21 mouse cellular contexts compared by ENCODE assay signal in genomic region chr7:125826887-125827286, GRCm38 (mm10).
DNase-seq lines count a peak whose midpoint lies in the region; ATAC-seq and TF ChIP-seq lines count a peak whose summit lies in the region.
"Had no signal": no experiment of that assay in that cellular context is flagged by ENCODE, and none has a peak within 500 bp of the region (broad histone marks: within the 10 kb centered on the region; RNA-seq: fewer than 3 reads in every experiment).

No protein-coding gene starts in this region.

- no peaks in the 10 kb centered on the region for H3K36me3 ChIP-seq in heart, postnatal 0 days (replicated peaks; ENCODE audit: control insufficient read depth, insufficient read depth, low read length)
- H3K36me3 ChIP-seq in embryonic facial prominence, embryonic 14.5 days (ENCODE audit: control insufficient read depth, insufficient read depth, low read length) = no peaks in the 10 kb centered on the region
- H3K36me3 ChIP-seq: hindbrain, embryonic 15.5 days; liver, embryonic 15.5 days had no signal

- peak overlapping the region; percentile 12; the same call in 1 of the 2 replicates for H3K27ac ChIP-seq in heart, postnatal 0 days (ENCODE audit: low read depth)
- H3K27ac ChIP-seq in embryonic facial prominence, embryonic 14.5 days (replicated peaks; ENCODE audit: low read depth, low read length) = 0 out of 2 replicates have a peak overlapping the region, but pooled peaks have one; percentile 7
- H3K27ac ChIP-seq: hindbrain, embryonic 15.5 days; left cerebral cortex, adult 2 months; liver, embryonic 15.5 days; neural tube, embryonic 15.5 days had no signal

- H3K4me3 ChIP-seq in heart, postnatal 0 days (ENCODE audit: low read depth, low read length) = no peak overlapping the region
- H3K4me3 ChIP-seq in embryonic facial prominence, embryonic 14.5 days (ENCODE audit: low read depth, low read length) = no peak overlapping the region
- H3K4me3 ChIP-seq: hindbrain, embryonic 15.5 days; left cerebral cortex, adult 2 months; limb, embryonic 12.5 days; liver, embryonic 15.5 days; myocyte; neural tube, embryonic 15.5 days had no signal

- 59% methylated on average over 3 of the region's 3 CpGs for WGBS in heart, postnatal 0 days
- 46% methylated on average over 3 of the region's 3 CpGs for WGBS in embryonic facial prominence, embryonic 14.5 days

- H3K4me2 ChIP-seq in heart, postnatal 0 days (ENCODE audit: low read depth, low read length) = no peak overlapping the region
- no peak overlapping the region for H3K4me2 ChIP-seq in embryonic facial prominence, embryonic 14.5 days (ENCODE audit: low read depth, low read length)
- H3K4me2 ChIP-seq: hindbrain, embryonic 15.5 days; limb, embryonic 12.5 days; liver, embryonic 15.5 days; neural tube, embryonic 15.5 days had no signal

- no peaks in the 10 kb centered on the region for H3K27me3 ChIP-seq in heart, postnatal 0 days (ENCODE audit: control insufficient read depth, insufficient read depth, low read length)
- H3K27me3 ChIP-seq in embryonic facial prominence, embryonic 14.5 days (replicated peaks; ENCODE audit: control insufficient read depth, insufficient read depth, low read length) = no peaks in the 10 kb centered on the region
- H3K27me3 ChIP-seq: hindbrain, embryonic 15.5 days; limb, embryonic 12.5 days; liver, embryonic 15.5 days; neural tube, embryonic 15.5 days had no signal

- peak; percentile 18 for DNase-seq in adrenal gland, adult 8-10 months
- no peak for DNase-seq in adrenal gland, postnatal 4 days (ENCODE audit: low spot score in 2 of 2)
- no peak for DNase-seq in heart, postnatal 0 days (ENCODE audit: low spot score)
- no peak for DNase-seq in heart, adult 11 months
- peak; percentile 51 for DNase-seq in Muller cell, postnatal 12 days (ENCODE audit: inconsistent ontology term)
- peak; percentile 58 for DNase-seq in embryonic facial prominence, embryonic 14.5 days (ENCODE audit: low spot score)
- DNase-seq in urinary bladder, postnatal 36 days (ENCODE audit: low spot score in 2 of 2) = no peak
- no peak for DNase-seq in thymus, adult 18-20 months
- DNase-seq: cerebellum, adult 18-20 months; cerebellum, postnatal 36 days; gastrocnemius, postnatal 36 days; heart, postnatal 14 days; midbrain, embryonic 14.5 days; thymus, postnatal 4 days had no signal

- ATAC-seq in heart, postnatal 0 days (ENCODE audit: insufficient read depth, low read depth) = no peak
- ATAC-seq in embryonic facial prominence, embryonic 14.5 days (ENCODE audit: low read depth) = no peak
- ATAC-seq: intestine, embryonic 16.5 days had no signal

- TF ChIP-seq EP300 in heart, postnatal 0 days (IDR thresholded peaks at IDR 0.05; ENCODE audit: low read depth) = no peak

- H3K9me3 ChIP-seq in heart, postnatal 0 days (replicated peaks; ENCODE audit: control insufficient read depth, low read length) = no peaks in the 10 kb centered on the region
- H3K9me3 ChIP-seq in embryonic facial prominence, embryonic 14.5 days (ENCODE audit: control insufficient read depth, low read length) = no peaks in the 10 kb centered on the region
- H3K9me3 ChIP-seq: hindbrain, embryonic 15.5 days; limb, embryonic 12.5 days; liver, embryonic 15.5 days; neural tube, embryonic 15.5 days had no signal

- H3K4me1 ChIP-seq in heart, postnatal 0 days (ENCODE audit: control insufficient read depth, insufficient read depth) = peaks cover 46% of the 10 kb centered on the region
- peaks cover 33% of the 10 kb centered on the region for H3K4me1 ChIP-seq in embryonic facial prominence, embryonic 14.5 days (ENCODE audit: control insufficient read depth, insufficient read depth, low read length)
- H3K4me1 ChIP-seq: liver, embryonic 15.5 days had no signal

- no peak for TF ChIP-seq CTCF in heart, postnatal 0 days (IDR thresholded peaks at IDR 0.05; ENCODE audit: low read depth)

- no peak overlapping the region for H3K9ac ChIP-seq in heart, postnatal 0 days (replicated peaks; ENCODE audit: low read depth, low read length)
- H3K9ac ChIP-seq in embryonic facial prominence, embryonic 14.5 days (ENCODE audit: low read depth, low read length) = no peak overlapping the region
- H3K9ac ChIP-seq: hindbrain, embryonic 15.5 days; limb, embryonic 12.5 days; liver, embryonic 15.5 days; neural tube, embryonic 15.5 days had no signal

Comparison
In these comparisons a context has a peak if more than half of its experiments do, and no peak if none do; other contexts are left out.
1. DNase-seq: peak in adrenal gland, adult 8-10 months (single experiment), Muller cell, postnatal 12 days (single experiment) and embryonic facial prominence, embryonic 14.5 days (single experiment); none in adrenal gland, postnatal 4 days (0 of 2), heart, postnatal 0 days (single experiment), heart, adult 11 months (single experiment), urinary bladder, postnatal 36 days (0 of 2) and thymus, adult 18-20 months (0 of 2).